Mouse (Mus musculus) splenic B cell, adult 2 months (primary cell): ENCODE measurements at regions not wholly inside any gene's neighbourhood (a gene's known extent, or its start where the extent isn't known, plus 50 kb on each side); places are given as distances from the start of the nearest gene placed in this dataset.

Experiments
- DNase-seq: peaks from one replicate; pipeline ENCODE4 v3.0.0-alpha.2; 2011; ENCODE audit warnings: low read depth, low spot score
- H3K27me3 ChIP-seq: 2 replicates; pipeline ENCODE4 v1.6.1; 2012; ENCODE audit warnings: mild to moderate bottlenecking, low read length, moderate library complexity, mixed read lengths; ENCODE audit not compliant: control insufficient read depth, poor library complexity, insufficient read depth, severe bottlenecking
- H3K36me3 ChIP-seq: 2 replicates; pipeline ENCODE4 v1.6.1; 2012; ENCODE audit warnings: mild to moderate bottlenecking, low read length, moderate library complexity, mixed read lengths; ENCODE audit not compliant: control insufficient read depth, poor library complexity, insufficient read depth, severe bottlenecking

- DNase-seq, result no peak
- no peaks in the 10 kb centered on the region for H3K27me3 ChIP-seq
- H3K36me3 ChIP-seq, result no peaks in the 10 kb centered on the region
These were observed 150.6 kb upstream of the Gm5148 start for GRCm38 (mm10) chr3:37874864-37875263.

GRCm38 (mm10) chr3:37874346-37874745 is 150.1 kb upstream of the Gm5148 start:
- DNase-seq, result no peak
- H3K27me3 ChIP-seq, result no peaks in the 10 kb centered on the region
- H3K36me3 ChIP-seq, result no peaks in the 10 kb centered on the region

- no peaks in the 10 kb centered on the region for H3K27me3 ChIP-seq
- DNase-seq, result no peak
These were observed 148.0 kb upstream of the Gm5148 start for GRCm38 (mm10) chr3:37872329-37872728.

GRCm38 (mm10) chr3:37871076-37871475 is 146.8 kb upstream of the Gm5148 start:
- no peak for DNase-seq
- Histone ChIP-seq H3K27me3 (no peaks in the 10 kb centered on the region), H3K36me3 (no peaks in the 10 kb centered on the region)

More at GRCm38 (mm10) chr3:37872329-37872728, 148.0 kb upstream of the Gm5148 start:
- no peaks in the 10 kb centered on the region for H3K36me3 ChIP-seq

GRCm38 (mm10) chr3:37868454-37868853 is 144.2 kb upstream of the Gm5148 start:
- no peaks in the 10 kb centered on the region for H3K36me3 ChIP-seq
- no peak for DNase-seq

GRCm38 (mm10) chr3:37862756-37863155 is 138.5 kb upstream of the Gm5148 start:
- no peaks in the 10 kb centered on the region for H3K27me3 ChIP-seq
- DNase-seq, result no peak
- H3K36me3 ChIP-seq, result no peaks in the 10 kb centered on the region

More at GRCm38 (mm10) chr3:37868454-37868853, 144.2 kb upstream of the Gm5148 start:
- H3K27me3 ChIP-seq, result no peaks in the 10 kb centered on the region

GRCm38 (mm10) chr3:37860715-37861461 is 136.6 kb upstream of the Gm5148 start:
- no peak for DNase-seq
- H3K36me3 ChIP-seq, result no peaks in the 10 kb centered on the region
- H3K27me3 ChIP-seq, result no peaks in the 10 kb centered on the region

GRCm38 (mm10) chr3:37860034-37860714 is 135.9 kb upstream of the Gm5148 start:
- no peaks in the 10 kb centered on the region for H3K27me3 ChIP-seq
- no peak for DNase-seq
- H3K36me3 ChIP-seq, result no peaks in the 10 kb centered on the region

- Histone ChIP-seq H3K36me3 (no peaks in the 10 kb centered on the region), H3K27me3 (no peaks in the 10 kb centered on the region)
- DNase-seq, result no peak
These were observed 134.5 kb upstream of the Gm5148 start for GRCm38 (mm10) chr3:37858624-37859302.

- Histone ChIP-seq H3K27me3 (no peaks in the 10 kb centered on the region), H3K36me3 (no peaks in the 10 kb centered on the region)
- DNase-seq, result no peak
These were observed 122.1 kb upstream of the Gm5148 start for GRCm38 (mm10) chr3:37846191-37847003.

- DNase-seq, result no peak
- H3K36me3 ChIP-seq, result no peaks in the 10 kb centered on the region
- no peaks in the 10 kb centered on the region for H3K27me3 ChIP-seq
These were observed 121.2 kb upstream of the Gm5148 start for GRCm38 (mm10) chr3:37845313-37846023.

- DNase-seq, result no peak
- no peaks in the 10 kb centered on the region for H3K27me3 ChIP-seq
- no peaks in the 10 kb centered on the region for H3K36me3 ChIP-seq
These were observed 120.5 kb upstream of the Gm5148 start for GRCm38 (mm10) chr3:37844731-37845312.

GRCm38 (mm10) chr3:37842289-37842688 is 118.0 kb upstream of the Gm5148 start:
- no peaks in the 10 kb centered on the region for H3K27me3 ChIP-seq
- DNase-seq, result no peak
- no peaks in the 10 kb centered on the region for H3K36me3 ChIP-seq

- Histone ChIP-seq H3K27me3 (no peaks in the 10 kb centered on the region), H3K36me3 (no peaks in the 10 kb centered on the region)
- DNase-seq, result no peak
These were observed 114.6 kb upstream of the Gm5148 start for GRCm38 (mm10) chr3:37838896-37839295.
